8 mouse cellular contexts compared by ENCODE assay signal in the genomic region with DNA sequence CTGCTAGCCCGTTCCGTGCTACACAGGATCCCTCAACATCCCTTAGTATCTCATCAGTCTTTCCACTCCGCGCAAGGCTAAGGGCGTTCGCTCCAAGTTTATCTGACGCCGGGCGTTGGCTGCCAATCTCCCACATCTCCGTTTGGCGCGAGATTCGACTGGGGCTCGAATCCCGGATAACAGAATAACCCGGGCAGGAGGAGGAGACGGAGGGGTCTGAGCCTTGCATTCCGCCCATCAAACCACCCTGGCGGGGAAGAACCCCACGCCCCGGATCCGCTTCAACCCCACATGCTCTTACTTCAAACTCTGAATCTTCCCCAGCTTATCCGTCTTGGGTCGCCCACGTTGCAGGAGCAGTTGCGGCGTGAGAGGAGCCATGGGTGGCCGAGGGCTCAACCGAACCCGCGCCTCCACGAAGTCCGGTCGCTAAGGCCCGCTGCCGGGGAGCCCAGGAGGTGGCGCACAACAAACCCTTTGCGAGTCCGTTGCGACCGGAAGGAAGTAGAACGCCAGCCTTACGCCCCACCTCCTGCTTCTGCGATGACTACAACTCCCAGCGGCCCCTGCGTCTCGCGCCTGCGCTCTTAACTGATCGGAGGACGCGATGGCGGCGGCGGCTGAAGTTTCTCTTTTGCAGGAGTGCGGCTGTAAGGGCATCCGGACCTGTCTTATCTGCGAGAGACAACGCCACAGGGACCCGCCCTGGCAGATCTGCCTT. TPM values are rescaled to one million over a fixed set of nuclear protein-coding genes. Genes with fewer than 3 reads are reported as not detected.
DNase-seq lines count a peak whose midpoint lies in the region; ATAC-seq and TF ChIP-seq lines count a peak whose summit lies in the region.

TSS of gene Lrwd1 (minus strand) at position 504 of the 721 bp plus-strand sequence.
TSS of gene Alkbh4 (plus strand) at position 576 of the 721 bp plus-strand sequence.

- peaks cover 76% of the 10 kb centered on the region for H3K4me1 ChIP-seq in E14TG2a.4 (replicated peaks; ENCODE audit: low read depth, low read length)
- peaks cover 25% of the 10 kb centered on the region for H3K4me1 ChIP-seq in forebrain, embryonic 12.5 days
- no peaks in the 10 kb centered on the region; the same call in 1 of the 2 replicates for H3K4me1 ChIP-seq in heart, postnatal 0 days (ENCODE audit: control insufficient read depth, insufficient read depth)
- H3K4me1 ChIP-seq in liver, embryonic 16.5 days (ENCODE audit: control insufficient read depth, low read depth, low read length) = peaks cover 24% of the 10 kb centered on the region
- H3K4me1 ChIP-seq in neural tube, embryonic 13.5 days (replicated peaks) = peaks cover 33% of the 10 kb centered on the region
- H3K4me1 ChIP-seq in testis, adult 2 months (ENCODE audit: control insufficient read depth, insufficient read depth, low read length) = 0 out of 2 replicates have a peak, but pooled peaks cover 2% of the 10 kb centered on the region

- DNase-seq in c-Kit-positive CD71-positive TER-119-positive erythroid progenitor cells, embryonic 14.5 days (ENCODE audit: low spot score) = peak; percentile 96
- peak; percentile 97 for DNase-seq in heart, postnatal 0 days (ENCODE audit: low spot score)
- DNase-seq in kidney, postnatal 4 days = peak; percentile 97 to 98

- TF ChIP-seq CTCF in E14TG2a.4 (conservative IDR thresholded peaks at IDR 0.05; ENCODE audit: low read length) = no peak
- peak; percentile 74 for TF ChIP-seq CTCF in heart, postnatal 0 days (IDR thresholded peaks at IDR 0.05; ENCODE audit: low read depth)
- no peak for TF ChIP-seq CTCF in testis, adult 2 months (IDR thresholded peaks at IDR 0.05; ENCODE audit: control insufficient read depth, insufficient read depth, insufficient replicate concordance, low read depth, low read length)

- no peaks in the 10 kb centered on the region for H3K9me3 ChIP-seq in E14TG2a.4 (ENCODE audit: low read length)
- H3K9me3 ChIP-seq in forebrain, embryonic 12.5 days = no peaks in the 10 kb centered on the region
- H3K9me3 ChIP-seq in heart, postnatal 0 days (replicated peaks; ENCODE audit: control insufficient read depth, low read length) = no peaks in the 10 kb centered on the region
- H3K9me3 ChIP-seq in liver, embryonic 16.5 days (replicated peaks; ENCODE audit: control insufficient read depth, low read length) = no peaks in the 10 kb centered on the region
- H3K9me3 ChIP-seq in neural tube, embryonic 13.5 days = no peaks in the 10 kb centered on the region

- TF ChIP-seq EP300 in heart, postnatal 0 days (IDR thresholded peaks at IDR 0.05; ENCODE audit: low read depth) = no peak

- 0 out of 2 replicates have a peak within 1 kb of the TSS, but pooled peaks have one; percentile 36 for H3K27ac ChIP-seq in forebrain, embryonic 12.5 days
- H3K27ac ChIP-seq in heart, postnatal 0 days (ENCODE audit: low read depth) = peak within 1 kb of the TSS; percentile 51
- H3K27ac ChIP-seq in liver, embryonic 16.5 days (ENCODE audit: low read length) = peak within 1 kb of the TSS; percentile 96
- H3K27ac ChIP-seq in neural tube, embryonic 13.5 days (replicated peaks) = peak within 1 kb of the TSS; percentile 33
- H3K27ac ChIP-seq in testis, adult 2 months (ENCODE audit: control insufficient read depth, insufficient read depth, low read depth, low read length) = peak within 1 kb of the TSS; percentile 97

- under 1% methylated on average over 60 of the region's 60 CpGs for WGBS in forebrain, embryonic 12.5 days
- WGBS in heart, postnatal 0 days = under 1% methylated on average over 60 of the region's 60 CpGs
- WGBS in liver, embryonic 16.5 days (ENCODE audit: insufficient replicate concordance) = under 1% methylated on average over 60 of the region's 60 CpGs
- WGBS in neural tube, embryonic 13.5 days = under 1% methylated on average over 60 of the region's 60 CpGs

- H3K4me3 ChIP-seq in E14TG2a.4 (replicated peaks; ENCODE audit: low read length) = peak within 1 kb of the TSS; percentile 91
- H3K4me3 ChIP-seq in forebrain, embryonic 12.5 days (replicated peaks) = peak within 1 kb of the TSS; percentile 70
- H3K4me3 ChIP-seq in heart, postnatal 0 days (ENCODE audit: low read depth, low read length) = peak within 1 kb of the TSS; percentile 77
- H3K4me3 ChIP-seq in liver, embryonic 16.5 days (ENCODE audit: low read depth, low read length) = peak within 1 kb of the TSS; percentile 91
- H3K4me3 ChIP-seq in neural tube, embryonic 13.5 days = peak within 1 kb of the TSS; percentile 77
- peak within 1 kb of the TSS; percentile 97 for H3K4me3 ChIP-seq in testis, adult 2 months (ENCODE audit: control insufficient read depth, low read depth, low read length)

- TF ChIP-seq POLR2A in testis, adult 2 months (IDR thresholded peaks at IDR 0.05; ENCODE audit: control insufficient read depth, low read depth, low read length) = peak; percentile 88

- H3K36me3 ChIP-seq in E14TG2a.4 (ENCODE audit: insufficient read depth, low read length) = peaks cover 69% of the 10 kb centered on the region
- peaks cover 48% of the 10 kb centered on the region for H3K36me3 ChIP-seq in forebrain, embryonic 12.5 days (replicated peaks)
- peaks cover 29% of the 10 kb centered on the region for H3K36me3 ChIP-seq in heart, postnatal 0 days (replicated peaks; ENCODE audit: control insufficient read depth, insufficient read depth, low read length)
- peaks cover 35% of the 10 kb centered on the region for H3K36me3 ChIP-seq in liver, embryonic 16.5 days (ENCODE audit: control insufficient read depth, insufficient read depth)
- peaks cover 53% of the 10 kb centered on the region for H3K36me3 ChIP-seq in neural tube, embryonic 13.5 days
- H3K36me3 ChIP-seq in testis, adult 2 months (ENCODE audit: control insufficient read depth, insufficient read depth, low read length) = peaks cover 1% of the 10 kb centered on the region

- peak within 1 kb of the TSS; percentile 78 for H3K9ac ChIP-seq in forebrain, embryonic 12.5 days
- peak within 1 kb of the TSS; percentile 68 for H3K9ac ChIP-seq in heart, postnatal 0 days (replicated peaks; ENCODE audit: low read depth, low read length)
- H3K9ac ChIP-seq in liver, embryonic 16.5 days (ENCODE audit: low read depth, low read length) = peak within 1 kb of the TSS; percentile 90
- peak within 1 kb of the TSS; percentile 78 for H3K9ac ChIP-seq in neural tube, embryonic 13.5 days

- ATAC-seq in forebrain, embryonic 12.5 days (ENCODE audit: low FRiP score) = peak; percentile 94
- ATAC-seq in heart, postnatal 0 days (ENCODE audit: insufficient read depth, low read depth) = peak; percentile 94
- ATAC-seq in liver, embryonic 16.5 days (ENCODE audit: low read depth) = peak; percentile 92
- ATAC-seq in neural tube, embryonic 13.5 days (ENCODE audit: low read depth) = peak; percentile 94

- H3K4me2 ChIP-seq in forebrain, embryonic 12.5 days = peak within 1 kb of the TSS; percentile 83
- peak within 1 kb of the TSS; percentile 82 for H3K4me2 ChIP-seq in heart, postnatal 0 days (ENCODE audit: low read depth, low read length)
- H3K4me2 ChIP-seq in liver, embryonic 16.5 days (ENCODE audit: low read depth, low read length) = peak within 1 kb of the TSS; percentile 74
- H3K4me2 ChIP-seq in neural tube, embryonic 13.5 days = peak within 1 kb of the TSS; percentile 70

- H3K27me3 ChIP-seq in E14TG2a.4 (ENCODE audit: insufficient read depth, low read length) = no peaks in the 10 kb centered on the region
- H3K27me3 ChIP-seq in forebrain, embryonic 12.5 days = no peaks in the 10 kb centered on the region
- H3K27me3 ChIP-seq in heart, postnatal 0 days (ENCODE audit: control insufficient read depth, insufficient read depth, low read length) = no peaks in the 10 kb centered on the region
- no peaks in the 10 kb centered on the region for H3K27me3 ChIP-seq in liver, embryonic 16.5 days (ENCODE audit: control insufficient read depth, insufficient read depth, low read depth, low read length)
- H3K27me3 ChIP-seq in neural tube, embryonic 13.5 days = no peaks in the 10 kb centered on the region
- no peaks in the 10 kb centered on the region for H3K27me3 ChIP-seq in testis, adult 2 months (ENCODE audit: control insufficient read depth, insufficient read depth, low read length)

RNA-seq across cellular contexts. Expression of gene Lrwd1, which starts in this region (rescaled TPM):
- polyA plus RNA-seq in forebrain, embryonic 12.5 days (2016; fragmentation: Nextera tagmentation; extraction: Ambion mirVana) = 44.2 and 46.1 TPM in 2 replicates
- 20.9 and 23.1 TPM in 2 replicates for total RNA-seq in heart, postnatal 0 days (2014; rRNA removed; ENCODE audit: low replicate concordance)
- 9.4 and 10.0 TPM in 2 replicates for polyA plus RNA-seq in heart, postnatal 0 days (2015; fragmentation: Nextera tagmentation; extraction: Ambion mirVana)
- 30.5 and 33.9 TPM in 2 replicates for polyA plus RNA-seq in liver, embryonic 16.5 days (2015; fragmentation: Nextera tagmentation; extraction: Ambion mirVana)
- polyA plus RNA-seq in neural tube, embryonic 13.5 days (2015; fragmentation: Nextera tagmentation; extraction: Ambion mirVana) = 25.0 and 25.6 TPM in 2 replicates
- polyA plus RNA-seq in testis, adult 2 months (2012; rRNA removed) = 271 and 311 TPM in 2 replicates

RNA-seq across cellular contexts. Expression of gene Alkbh4, which starts in this region (rescaled TPM):
- polyA plus RNA-seq in forebrain, embryonic 12.5 days (2016; fragmentation: Nextera tagmentation; extraction: Ambion mirVana) = 20.6 and 21.9 TPM in 2 replicates
- 9.4 and 11.4 TPM in 2 replicates for total RNA-seq in heart, postnatal 0 days (2014; rRNA removed; ENCODE audit: low replicate concordance)
- polyA plus RNA-seq in heart, postnatal 0 days (2015; fragmentation: Nextera tagmentation; extraction: Ambion mirVana) = 7.9 and 8.0 TPM in 2 replicates
- 11.3 and 12.9 TPM in 2 replicates for polyA plus RNA-seq in liver, embryonic 16.5 days (2015; fragmentation: Nextera tagmentation; extraction: Ambion mirVana)
- 21.1 and 22.4 TPM in 2 replicates for polyA plus RNA-seq in neural tube, embryonic 13.5 days (2015; fragmentation: Nextera tagmentation; extraction: Ambion mirVana)
- polyA plus RNA-seq in testis, adult 2 months (2012; rRNA removed) = 22.0 and 23.0 TPM in 2 replicates

Comparison
In these comparisons a context has a peak if more than half of its experiments do, and no peak if none do; other contexts are left out.
1. Peak in every context shown above with its lines: DNase-seq, ATAC-seq, H3K4me3 ChIP-seq and H3K27ac ChIP-seq.
2. H3K27ac ChIP-seq: peak in every context shown above with its lines; median percentile 97 in testis, adult 2 months; 96 in liver, embryonic 16.5 days; 51 in heart, postnatal 0 days; 36 in forebrain, embryonic 12.5 days; 33 in neural tube, embryonic 13.5 days.